Mouse (Mus musculus) layer of hippocampus, postnatal 10 days (tissue): ENCODE measurements around the gene H2al1f. TPM values are rescaled to one million over a fixed set of nuclear protein-coding genes. Genes with fewer than 3 reads are reported as not detected.
A peak's percentile ranks its signal among the peaks of the same experiment; 100 is the strongest.
"Not testable (repeated sequence)": the region's sequence is repeated elsewhere in the genome, so short reads cannot be mapped to it uniquely, and the experiment has no call there.

Experiments
- DNase-seq, 2 experiments: peaks; one replicate each; pipeline ENCODE4 v3.0.0; 2021; ENCODE audit warnings: low spot score in 2 of 2
- long read RNA-seq: library from polyadenylated mRNA; stranded (forward); transcript quantifications from one replicate; pipeline ENCODE4 v2.0.0, GENCODE M21; 2023
- total RNA-seq, 2 experiments: library from RNA; stranded (reverse); gene quantifications; 2 replicates each; pipeline ENCODE4 v1.2.3; 2021

H2al1f gene
- total RNA-seq: not detected
- long read RNA-seq: 0 reads

DNA sequence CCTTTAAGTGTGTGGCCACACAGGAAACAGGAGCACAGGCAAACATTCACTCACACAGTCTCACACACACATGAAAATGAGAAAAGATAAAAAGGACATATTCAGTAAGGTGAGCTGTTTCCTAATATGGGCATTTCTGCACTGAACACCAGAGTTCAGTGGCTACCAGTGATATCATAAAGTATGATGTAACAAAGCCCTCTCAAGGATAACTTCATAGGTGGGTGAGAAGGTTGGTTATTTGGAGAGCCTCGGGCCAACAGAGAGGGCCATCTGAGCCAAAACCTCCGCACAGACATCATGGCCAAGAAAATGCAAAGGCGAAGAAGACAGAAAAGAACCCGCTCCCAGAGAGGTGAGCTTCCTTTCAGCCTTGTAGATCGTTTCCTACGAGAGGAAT is at the start of gene H2al1f:
TSS of gene H2al1f (plus strand) at position 301 of the 400 bp plus-strand sequence.
- DNase-seq: not testable (repeated sequence)

DNA sequence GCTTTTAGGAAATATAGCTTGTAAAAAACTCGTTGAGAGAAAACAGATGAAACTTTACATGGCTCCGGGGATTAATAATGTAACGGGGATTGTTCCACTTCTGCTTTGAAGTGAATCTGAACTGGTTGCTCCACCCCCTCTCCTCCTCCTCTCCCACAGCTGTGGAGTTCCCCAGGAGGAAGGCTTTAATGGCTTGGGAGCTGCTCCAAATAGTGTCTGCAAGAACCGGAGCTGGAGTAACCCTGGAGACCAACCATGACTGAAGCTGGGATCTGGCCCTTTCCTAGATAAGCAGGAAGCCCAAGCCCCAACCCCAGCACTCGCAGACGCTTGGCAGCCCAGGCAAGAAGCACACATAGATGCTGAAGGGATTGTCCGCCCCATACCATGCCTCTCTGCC is 47.2 kb upstream of the H2al1f start:
- no peak for DNase-seq

DNA sequence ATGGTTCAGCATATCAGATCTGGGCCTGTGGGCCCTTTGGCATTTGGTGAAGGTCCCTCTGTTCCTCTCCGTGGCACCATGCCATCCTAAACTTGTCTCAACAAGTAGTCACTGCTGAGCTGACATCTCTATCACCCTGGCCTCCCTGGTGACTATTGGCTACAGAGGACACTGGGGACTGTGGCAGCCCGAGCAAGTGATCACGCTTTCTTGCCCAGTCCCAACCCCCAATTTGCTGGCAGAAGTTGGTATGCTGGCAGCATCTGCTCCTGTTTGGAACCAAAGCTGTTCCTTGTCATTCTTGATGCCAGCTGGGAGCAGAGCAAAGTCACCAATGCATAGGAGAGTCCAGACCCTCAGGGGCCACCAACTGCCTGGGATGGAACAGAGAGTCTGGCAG is 45.9 kb upstream of the H2al1f start:
- DNase-seq: peak; percentile 49 to 56

DNA sequence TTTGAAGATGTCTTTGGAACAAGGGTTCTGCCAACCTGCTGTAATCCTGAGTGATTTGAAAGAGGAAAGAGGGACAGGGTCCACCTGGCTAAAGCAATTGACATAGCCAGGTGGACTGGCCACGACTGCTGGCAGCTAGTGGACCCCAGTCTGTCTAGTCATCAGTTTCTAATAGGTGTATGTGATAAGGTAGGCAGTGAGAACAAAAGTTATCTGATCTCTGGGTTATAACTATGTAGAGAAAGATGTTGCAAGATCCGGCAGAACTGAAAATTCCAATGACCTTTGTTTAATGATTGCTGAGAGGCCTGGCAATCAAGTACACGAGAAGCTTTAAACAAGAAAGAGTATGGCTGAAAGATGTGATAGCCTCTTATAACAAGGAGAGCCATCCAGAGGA is 41.8 kb upstream of the H2al1f start:
- DNase-seq: no peak

DNA sequence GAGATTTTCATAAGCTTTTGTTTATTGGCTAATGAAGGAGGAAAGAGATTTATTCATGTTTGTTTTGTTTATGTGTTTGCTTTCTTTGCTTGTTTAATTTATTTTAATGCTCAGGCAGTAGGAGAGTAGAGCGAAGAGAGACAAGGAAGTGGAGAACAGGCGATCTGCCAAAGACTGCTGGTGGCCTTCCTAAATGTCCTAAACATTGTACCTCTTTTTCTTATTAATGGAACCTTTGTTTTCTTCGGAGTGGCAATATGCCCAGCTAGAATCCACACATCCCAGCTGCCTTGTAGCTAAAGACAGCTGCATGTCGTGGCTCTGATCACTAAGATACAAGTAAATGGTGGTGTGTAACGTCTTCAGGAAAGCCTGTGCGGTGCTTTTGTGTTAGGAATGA is 37.9 kb upstream of the H2al1f start:
- no peak for DNase-seq

DNA sequence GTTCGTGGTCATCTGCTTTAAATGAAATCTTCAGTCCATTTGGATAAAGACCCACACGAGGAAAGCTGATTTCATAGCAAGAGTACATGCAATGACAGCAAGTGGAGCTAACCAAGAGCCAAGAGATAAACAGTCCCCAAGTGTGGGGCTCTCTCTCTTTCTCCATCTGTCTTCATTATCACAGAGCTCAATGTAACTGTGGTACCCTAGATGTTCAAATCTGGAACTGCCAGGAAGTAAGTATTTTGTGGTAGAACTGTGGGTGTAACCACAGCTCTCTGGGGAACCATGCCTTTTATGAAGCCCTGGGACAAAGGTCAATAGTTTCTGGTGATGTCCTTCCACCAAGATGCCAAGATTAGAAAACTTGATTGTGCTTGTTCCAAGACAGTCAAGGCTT is 34.2 kb upstream of the H2al1f start:
- no peak for DNase-seq

DNA sequence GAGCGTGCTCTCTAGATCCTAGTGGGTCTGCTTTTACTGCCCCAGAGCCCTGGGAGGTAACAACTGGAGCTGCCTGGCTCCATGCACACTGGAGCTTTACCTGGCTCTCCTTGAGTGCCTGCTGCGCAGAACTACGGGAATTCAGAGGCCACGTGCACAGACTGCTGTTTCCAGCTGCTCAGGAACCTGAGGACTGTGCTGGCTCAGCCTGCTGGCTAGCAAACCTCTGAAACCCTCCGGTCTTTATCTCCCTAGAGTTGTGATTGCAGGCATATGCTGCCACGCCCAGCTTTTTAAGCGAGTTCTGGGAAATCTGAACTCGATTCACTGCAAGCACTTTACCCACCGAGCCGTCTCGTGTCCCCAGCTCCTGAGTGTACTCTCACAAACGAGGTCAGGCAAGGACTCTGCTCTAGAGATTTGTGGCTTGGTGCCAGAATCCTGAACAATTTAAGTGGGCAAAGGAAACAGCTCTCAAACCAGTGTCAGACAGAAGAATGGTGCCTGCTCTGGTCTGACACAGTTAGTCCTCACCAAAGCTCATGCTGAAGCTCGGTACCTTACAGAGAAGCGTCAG is 26.6 kb upstream of the H2al1f start:
- no peak for DNase-seq

DNA sequence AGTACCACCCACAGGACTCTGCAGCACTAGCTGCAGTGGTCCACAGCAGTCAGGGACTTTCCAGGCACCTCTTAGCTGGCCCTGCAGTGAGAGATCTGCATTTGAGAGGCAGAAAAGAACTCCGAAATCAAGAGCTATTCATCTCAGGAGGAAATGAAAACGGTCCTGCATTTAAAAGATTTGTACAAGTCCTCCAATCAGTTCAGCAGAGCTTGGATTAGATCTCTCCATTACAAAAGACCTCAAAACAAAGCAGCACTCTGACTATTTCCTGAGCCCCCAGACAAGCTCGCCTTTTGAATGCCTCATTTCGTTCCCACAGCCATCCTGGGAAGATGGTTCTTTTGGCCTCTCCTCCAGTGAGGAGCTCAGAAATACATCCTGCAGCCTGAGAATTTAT is 25.7 kb upstream of the H2al1f start:
- DNase-seq: no peak

DNA sequence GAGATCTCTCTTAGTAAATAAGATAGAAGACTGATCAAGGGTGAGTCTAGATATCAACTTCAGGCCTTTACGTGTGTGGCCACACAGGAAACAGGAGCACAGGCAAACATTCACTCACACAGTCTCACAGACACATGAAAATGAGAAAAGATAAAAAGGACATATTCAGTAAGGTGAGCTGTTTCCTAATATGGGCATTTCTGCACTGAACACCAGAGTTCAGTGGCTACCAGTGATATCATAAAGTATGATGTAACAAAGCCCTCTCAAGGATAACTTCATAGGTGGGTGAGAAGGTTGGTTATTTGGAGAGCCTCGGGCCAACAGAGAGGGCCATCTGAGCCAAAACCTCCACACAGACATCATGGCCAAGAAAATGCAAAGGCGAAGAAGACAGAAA is 16.0 kb upstream of the H2al1f start, which contains the start of gene H2al1a:
TSS of gene H2al1a (plus strand) at position 301 of the 400 bp plus-strand sequence.
- not testable (repeated sequence) for DNase-seq

DNA sequence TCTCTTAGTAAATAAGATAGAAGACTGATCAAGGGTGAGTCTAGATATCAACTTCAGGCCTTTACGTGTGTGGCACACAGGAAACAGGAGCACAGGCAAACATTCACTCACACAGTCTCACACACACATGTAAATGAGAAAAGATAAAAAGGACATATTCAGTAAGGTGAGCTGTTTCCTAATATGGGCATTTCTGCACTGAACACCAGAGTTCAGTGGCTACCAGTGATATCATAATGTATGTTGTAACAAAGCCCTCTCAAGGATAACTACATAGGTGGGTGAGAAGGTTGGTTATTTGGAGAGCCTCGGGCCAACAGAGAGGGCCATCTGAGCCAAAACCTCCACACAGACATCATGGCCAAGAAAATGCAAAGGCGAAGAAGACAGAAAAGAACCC is 12.8 kb upstream of the H2al1f start, which contains the start of gene H2al1b:
TSS of gene H2al1b (plus strand) at position 301 of the 400 bp plus-strand sequence.
- not testable (repeated sequence) for DNase-seq

DNA sequence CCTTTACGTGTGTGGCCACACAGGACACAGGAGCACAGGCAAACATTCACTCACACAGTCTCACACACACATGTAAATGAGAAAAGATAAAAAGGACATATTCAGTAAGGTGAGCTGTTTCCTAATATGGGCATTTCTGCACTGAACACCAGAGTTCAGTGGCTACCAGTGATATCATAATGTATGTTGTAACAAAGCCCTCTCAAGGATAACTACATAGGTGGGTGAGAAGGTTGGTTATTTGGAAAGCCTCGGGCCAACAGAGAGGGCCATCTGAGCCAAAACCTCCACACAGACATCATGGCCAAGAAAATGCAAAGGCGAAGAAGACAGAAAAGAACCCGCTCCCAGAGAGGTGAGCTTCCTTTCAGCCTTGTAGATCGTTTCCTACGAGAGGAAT is 9.6 kb upstream of the H2al1f start, which contains the start of gene H2al1c:
TSS of gene H2al1c (plus strand) at position 301 of the 400 bp plus-strand sequence.
- not testable (repeated sequence) for DNase-seq

DNA sequence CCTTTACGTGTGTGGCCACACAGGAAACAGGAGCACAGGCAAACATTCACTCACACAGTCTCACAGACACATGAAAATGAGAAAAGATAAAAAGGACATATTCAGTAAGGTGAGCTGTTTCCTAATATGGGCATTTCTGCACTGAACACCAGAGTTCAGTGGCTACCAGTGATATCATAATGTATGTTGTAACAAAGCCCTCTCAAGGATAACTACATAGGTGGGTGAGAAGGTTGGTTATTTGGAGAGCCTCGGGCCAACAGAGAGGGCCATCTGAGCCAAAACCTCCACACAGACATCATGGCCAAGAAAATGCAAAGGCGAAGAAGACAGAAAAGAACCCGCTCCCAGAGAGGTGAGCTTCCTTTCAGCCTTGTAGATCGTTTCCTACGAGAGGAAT is 6.4 kb upstream of the H2al1f start, which contains the start of gene H2al1d:
TSS of gene H2al1d (plus strand) at position 301 of the 400 bp plus-strand sequence.
- not testable (repeated sequence) for DNase-seq

DNA sequence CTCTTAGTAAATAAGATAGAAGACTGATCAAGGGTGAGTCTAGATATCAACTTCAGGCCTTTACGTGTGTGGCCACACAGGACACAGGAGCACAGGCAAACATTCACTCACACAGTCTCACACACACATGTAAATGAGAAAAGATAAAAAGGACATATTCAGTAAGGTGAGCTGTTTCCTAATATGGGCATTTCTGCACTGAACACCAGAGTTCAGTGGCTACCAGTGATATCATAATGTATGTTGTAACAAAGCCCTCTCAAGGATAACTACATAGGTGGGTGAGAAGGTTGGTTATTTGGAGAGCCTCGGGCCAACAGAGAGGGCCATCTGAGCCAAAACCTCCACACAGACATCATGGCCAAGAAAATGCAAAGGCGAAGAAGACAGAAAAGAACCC is 3.3 kb upstream of the H2al1f start, which contains the start of gene H2al1e:
TSS of gene H2al1e (plus strand) at position 301 of the 400 bp plus-strand sequence.
- DNase-seq: not testable (repeated sequence)

DNA sequence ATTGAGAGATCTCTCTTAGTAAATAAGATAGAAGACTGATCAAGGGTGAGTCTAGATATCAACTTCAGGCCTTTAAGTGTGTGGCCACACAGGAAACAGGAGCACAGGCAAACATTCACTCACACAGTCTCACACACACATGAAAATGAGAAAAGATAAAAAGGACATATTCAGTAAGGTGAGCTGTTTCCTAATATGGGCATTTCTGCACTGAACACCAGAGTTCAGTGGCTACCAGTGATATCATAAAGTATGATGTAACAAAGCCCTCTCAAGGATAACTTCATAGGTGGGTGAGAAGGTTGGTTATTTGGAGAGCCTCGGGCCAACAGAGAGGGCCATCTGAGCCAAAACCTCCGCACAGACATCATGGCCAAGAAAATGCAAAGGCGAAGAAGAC is 3.0 kb downstream of the H2al1f start, which contains the start of gene H2al1g:
TSS of gene H2al1g (plus strand) at position 301 of the 400 bp plus-strand sequence.
- DNase-seq: not testable (repeated sequence)

DNA sequence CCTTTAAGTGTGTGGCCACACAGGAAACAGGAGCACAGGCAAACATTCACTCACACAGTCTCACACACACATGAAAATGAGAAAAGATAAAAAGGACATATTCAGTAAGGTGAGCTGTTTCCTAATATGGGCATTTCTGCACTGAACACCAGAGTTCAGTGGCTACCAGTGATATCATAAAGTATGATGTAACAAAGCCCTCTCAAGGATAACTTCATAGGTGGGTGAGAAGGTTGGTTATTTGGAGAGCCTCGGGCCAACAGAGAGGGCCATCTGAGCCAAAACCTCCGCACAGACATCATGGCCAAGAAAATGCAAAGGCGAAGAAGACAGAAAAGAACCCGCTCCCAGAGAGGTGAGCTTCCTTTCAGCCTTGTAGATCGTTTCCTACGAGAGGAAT is 6.2 kb downstream of the H2al1f start, which contains the start of gene H2al1h:
TSS of gene H2al1h (plus strand) at position 301 of the 400 bp plus-strand sequence.
- not testable (repeated sequence) for DNase-seq

DNA sequence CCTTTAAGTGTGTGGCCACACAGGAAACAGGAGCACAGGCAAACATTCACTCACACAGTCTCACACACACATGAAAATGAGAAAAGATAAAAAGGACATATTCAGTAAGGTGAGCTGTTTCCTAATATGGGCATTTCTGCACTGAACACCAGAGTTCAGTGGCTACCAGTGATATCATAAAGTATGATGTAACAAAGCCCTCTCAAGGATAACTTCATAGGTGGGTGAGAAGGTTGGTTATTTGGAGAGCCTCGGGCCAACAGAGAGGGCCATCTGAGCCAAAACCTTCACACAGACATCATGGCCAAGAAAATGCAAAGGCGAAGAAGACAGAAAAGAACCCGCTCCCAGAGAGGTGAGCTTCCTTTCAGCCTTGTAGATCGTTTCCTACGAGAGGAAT is 9.4 kb downstream of the H2al1f start, which contains the start of gene H2al1i:
TSS of gene H2al1i (plus strand) at position 301 of the 400 bp plus-strand sequence.
- DNase-seq: not testable (repeated sequence)

DNA sequence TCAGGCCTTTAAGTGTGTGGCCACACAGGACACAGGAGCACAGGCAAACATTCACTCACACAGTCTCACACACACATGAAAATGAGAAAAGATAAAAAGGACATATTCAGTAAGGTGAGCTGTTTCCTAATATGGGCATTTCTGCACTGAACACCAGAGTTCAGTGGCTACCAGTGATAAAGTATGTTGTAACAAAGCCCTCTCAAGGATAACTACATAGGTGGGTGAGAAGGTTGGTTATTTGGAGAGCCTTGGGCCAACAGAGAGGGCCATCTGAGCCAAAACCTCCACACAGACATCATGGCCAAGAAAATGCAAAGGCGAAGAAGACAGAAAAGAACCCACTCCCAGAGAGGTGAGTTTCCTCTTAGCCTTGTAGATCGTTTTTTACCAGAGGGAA is 12.6 kb downstream of the H2al1f start, which contains the start of gene H2al1j:
TSS of gene H2al1j (plus strand) at position 301 of the 400 bp plus-strand sequence.
- DNase-seq: not testable (repeated sequence)

DNA sequence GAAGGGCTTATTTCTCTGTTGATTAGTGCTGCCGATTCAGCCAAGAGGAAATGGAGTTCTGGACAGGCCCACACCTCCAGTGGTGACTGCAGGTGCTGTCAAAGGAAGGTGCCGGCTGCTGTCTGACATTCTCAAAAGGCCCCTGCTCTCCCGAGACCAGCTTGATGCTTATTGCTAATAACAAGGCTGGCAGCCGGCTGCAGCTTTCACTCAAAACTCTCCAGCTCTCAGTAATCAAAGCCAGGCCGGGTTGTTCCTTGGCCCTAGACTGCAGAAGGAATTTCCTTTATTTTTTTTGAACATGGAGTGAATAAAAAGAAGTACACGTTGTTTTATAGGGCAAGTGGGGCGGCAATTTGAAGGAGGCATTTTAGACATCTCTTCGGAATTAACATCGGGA is 30.8 kb downstream of the H2al1f start:
- peak; percentile 10 to 18 for DNase-seq

DNA sequence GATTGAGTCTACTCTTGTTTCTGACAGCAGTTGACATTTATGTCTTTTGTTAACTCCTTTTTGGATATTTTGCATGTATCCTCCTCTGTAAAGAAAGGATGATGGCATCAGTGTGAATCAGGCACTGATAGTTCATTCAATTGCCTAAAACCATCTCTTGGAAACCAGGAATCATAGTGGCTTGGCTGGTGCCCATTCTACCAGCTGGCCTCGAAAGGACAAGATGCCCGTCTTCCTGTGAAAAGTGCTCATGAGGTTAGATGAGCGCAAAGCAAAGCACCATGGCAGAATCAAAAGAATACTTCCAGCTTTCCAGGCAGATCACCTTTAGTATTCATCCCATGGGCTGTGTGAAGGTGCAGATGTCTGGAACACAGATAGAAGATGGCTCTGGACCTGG is 31.8 kb downstream of the H2al1f start:
- no peak for DNase-seq

DNA sequence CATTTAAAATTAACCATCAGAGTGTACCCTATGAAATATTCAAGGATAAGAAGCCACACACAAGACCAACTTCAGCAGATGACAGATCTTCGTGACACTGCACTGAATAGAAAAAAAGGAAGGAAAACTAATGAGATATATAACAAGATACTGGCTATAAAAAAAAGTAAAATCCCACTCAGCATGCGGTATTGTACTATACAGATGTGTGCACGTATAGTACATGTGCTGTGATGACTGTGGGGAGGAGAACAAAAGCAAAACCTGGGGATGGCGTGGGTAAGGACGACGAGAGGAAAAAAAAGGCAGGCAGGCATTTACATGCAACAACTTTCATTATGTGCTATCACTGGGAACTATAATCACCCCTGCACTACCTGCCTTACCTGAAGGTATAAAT is 45.9 kb downstream of the H2al1f start:
- no peak for DNase-seq

DNA sequence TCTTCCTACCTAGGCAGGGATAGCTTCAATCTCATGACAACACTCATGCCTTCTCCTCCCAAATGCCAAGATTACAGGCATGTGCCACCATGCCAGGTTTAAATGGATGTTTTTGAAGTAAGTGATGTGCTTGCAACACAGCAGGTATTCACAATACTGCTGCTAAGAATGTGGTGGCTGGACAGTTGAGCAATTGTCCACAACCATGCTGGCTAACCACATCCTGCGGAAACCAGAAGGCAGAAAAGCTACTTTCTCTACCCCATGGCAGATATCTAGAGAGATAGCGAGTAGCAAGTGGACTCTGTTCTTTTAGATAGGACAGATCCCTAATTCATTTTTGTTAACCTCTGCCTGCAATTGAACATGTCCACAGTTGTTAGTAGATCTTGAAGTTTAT is 46.3 kb downstream of the H2al1f start:
- DNase-seq: no peak

DNA sequence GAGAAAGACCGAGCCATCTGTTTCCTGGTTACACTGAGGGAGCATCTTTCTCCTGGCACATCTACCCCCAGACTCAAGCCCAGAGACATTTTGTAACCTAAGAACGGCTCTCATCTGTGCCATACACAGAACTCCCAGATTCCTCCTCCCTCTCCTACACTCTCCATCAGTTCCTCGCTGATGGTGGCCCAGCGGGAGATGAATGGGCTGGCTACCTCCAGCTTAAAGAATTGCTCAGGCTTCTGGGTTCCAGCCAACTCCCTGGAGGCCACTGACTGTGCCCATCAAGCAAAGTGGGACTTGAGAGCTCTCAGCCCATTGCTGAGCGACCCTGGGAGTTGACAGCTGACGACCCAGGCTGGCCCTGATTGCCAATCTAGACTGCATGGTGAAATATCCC is 48.9 kb downstream of the H2al1f start:
- no peak for DNase-seq
